ENCODE assay signal across 13 mouse cellular contexts in genomic region chr7:27801137-27801536, GRCm38 (mm10). TPM values are rescaled to one million over a fixed set of nuclear protein-coding genes. Genes with fewer than 3 reads are reported as not detected.
DNase-seq lines count a peak whose midpoint lies in the region; ATAC-seq and TF ChIP-seq lines count a peak whose summit lies in the region.
"Had no signal": no experiment of that assay in that cellular context is flagged by ENCODE, and none has a peak within 500 bp of the region (broad histone marks: within the 10 kb centered on the region; RNA-seq: fewer than 3 reads in every experiment).

No protein-coding gene starts in this region.

- TF ChIP-seq CTCF in layer of hippocampus, adult 2 months (conservative IDR thresholded peaks at IDR 0.05): peak; percentile 70

- peaks cover 52% of the 10 kb centered on the region for H3K4me1 ChIP-seq in forebrain, embryonic 10.5 days
- peaks cover 22% of the 10 kb centered on the region for H3K4me1 ChIP-seq in forebrain, embryonic 15.5 days
- H3K4me1 ChIP-seq: intestine, embryonic 15.5 days had no signal

- no peak overlapping the region for H3K4me2 ChIP-seq in forebrain, embryonic 15.5 days (replicated peaks)
- H3K4me2 ChIP-seq: embryonic facial prominence, embryonic 12.5 days; intestine, embryonic 15.5 days; neural tube, embryonic 12.5 days had no signal

- H3K4me3 ChIP-seq in forebrain, embryonic 10.5 days: no peak overlapping the region
- no peak overlapping the region for H3K4me3 ChIP-seq in forebrain, embryonic 15.5 days
- no peak overlapping the region for H3K4me3 ChIP-seq in layer of hippocampus, adult 2 months
- H3K4me3 ChIP-seq: embryonic facial prominence, embryonic 12.5 days; intestine, embryonic 15.5 days; neural tube, embryonic 12.5 days had no signal

- H3K9ac ChIP-seq in forebrain, embryonic 15.5 days (replicated peaks): no peak overlapping the region
- H3K9ac ChIP-seq: embryonic facial prominence, embryonic 12.5 days; intestine, embryonic 15.5 days; neural tube, embryonic 12.5 days had no signal

- WGBS in forebrain, embryonic 10.5 days: 60% methylated on average over 2 of the region's 2 CpGs
- WGBS in forebrain, embryonic 15.5 days: 52% methylated on average over 2 of the region's 2 CpGs

- peak overlapping the region; percentile 84 for H3K27ac ChIP-seq in forebrain, embryonic 10.5 days
- H3K27ac ChIP-seq in forebrain, embryonic 15.5 days (replicated peaks): no peak overlapping the region
- no peak overlapping the region for H3K27ac ChIP-seq in layer of hippocampus, adult 2 months
- H3K27ac ChIP-seq: embryonic facial prominence, embryonic 12.5 days; intestine, embryonic 15.5 days; neural tube, embryonic 12.5 days had no signal

- DNase-seq in forebrain, embryonic 10.5 days (ENCODE audit: extremely low spot score, low spot score): no peak
- no peak for DNase-seq in layer of hippocampus, adult 2 months (ENCODE audit: low spot score in 2 of 2)
- DNase-seq in layer of hippocampus, postnatal 36 days: no peak
- peak; percentile 48 for DNase-seq in ES-CJ7 (ENCODE audit: low read depth, low spot score)
- DNase-seq in embryo, embryonic 9.5 days (ENCODE audit: extremely low spot score): peak; percentile 15
- DNase-seq in right cerebral cortex, adult 2 months (ENCODE audit: low spot score in 2 of 2): no peak
- DNase-seq in cerebellum, postnatal 25 days: no peak
- DNase-seq: gastrocnemius, postnatal 10 days; thymus, adult 18-20 months had no signal

- H3K9me3 ChIP-seq in forebrain, embryonic 10.5 days: peaks cover 6% of the 10 kb centered on the region
- no peaks in the 10 kb centered on the region for H3K9me3 ChIP-seq in forebrain, embryonic 15.5 days
- H3K9me3 ChIP-seq: intestine, embryonic 15.5 days; neural tube, embryonic 12.5 days had no signal

- peaks cover 7% of the 10 kb centered on the region; the same call in 1 of the 2 replicates for H3K36me3 ChIP-seq in forebrain, embryonic 10.5 days (replicated peaks)
- no peaks in the 10 kb centered on the region for H3K36me3 ChIP-seq in forebrain, embryonic 15.5 days
- H3K36me3 ChIP-seq: embryonic facial prominence, embryonic 12.5 days; intestine, embryonic 15.5 days; neural tube, embryonic 12.5 days had no signal

- no peak for ATAC-seq in forebrain, embryonic 15.5 days (replicated peaks)
- ATAC-seq: intestine, embryonic 15.5 days had no signal

- no peaks in the 10 kb centered on the region for H3K27me3 ChIP-seq in forebrain, embryonic 10.5 days (ENCODE audit: poor library complexity, severe bottlenecking)
- H3K27me3 ChIP-seq in forebrain, embryonic 15.5 days: no peaks in the 10 kb centered on the region
- H3K27me3 ChIP-seq: embryonic facial prominence, embryonic 12.5 days; intestine, embryonic 15.5 days; neural tube, embryonic 12.5 days had no signal

RNA-seq across cellular contexts. Expression of gene Zfp626, which starts 5.9 kb away (rescaled TPM):
- 1.9 and 2.2 TPM in 2 replicates for polyA plus RNA-seq in forebrain, embryonic 10.5 days (2016; fragmentation: Nextera tagmentation; extraction: Ambion mirVana)
- polyA plus RNA-seq in forebrain, embryonic 15.5 days (2015; fragmentation: Nextera tagmentation; extraction: Ambion mirVana): 2.8 and 3.0 TPM in 2 replicates
- 1 to 10 TPM; 7.6 to 8.7 TPM for total RNA-seq in layer of hippocampus, adult 2 months (2021)
- total RNA-seq in layer of hippocampus, postnatal 36 days (2021): 1 to 10 TPM; 8.8 to 10.0 TPM

RNA-seq across cellular contexts. Expression of gene Zfp59, which starts 37.3 kb away (rescaled TPM):
- polyA plus RNA-seq in forebrain, embryonic 10.5 days (2016; fragmentation: Nextera tagmentation; extraction: Ambion mirVana): 9.7 and 11.6 TPM in 2 replicates
- 12.0 and 12.7 TPM in 2 replicates for polyA plus RNA-seq in forebrain, embryonic 15.5 days (2015; fragmentation: Nextera tagmentation; extraction: Ambion mirVana)
- 1 to 10 TPM; 4.0 to 4.4 TPM for total RNA-seq in layer of hippocampus, adult 2 months (2021)
- total RNA-seq in layer of hippocampus, postnatal 36 days (2021): 1 to 10 TPM; 4.1 to 4.4 TPM

RNA-seq across cellular contexts. Expression of gene Zfp607a, which starts 56.2 kb away (rescaled TPM):
- polyA plus RNA-seq in forebrain, embryonic 10.5 days (2016; fragmentation: Nextera tagmentation; extraction: Ambion mirVana): 4.7 and 5.0 TPM in 2 replicates
- 1.3 and 1.5 TPM in 2 replicates for polyA plus RNA-seq in forebrain, embryonic 15.5 days (2015; fragmentation: Nextera tagmentation; extraction: Ambion mirVana)
- 1 to 10 TPM; 2.6 to 2.9 TPM for total RNA-seq in layer of hippocampus, adult 2 months (2021)
- 1 to 10 TPM; 1.9 to 2.5 TPM for total RNA-seq in layer of hippocampus, postnatal 36 days (2021)

Comparison
In these comparisons a context has a peak if more than half of its experiments do, and no peak if none do; other contexts are left out.
1. DNase-seq: peak in ES-CJ7 (single experiment) and embryo, embryonic 9.5 days (single experiment); none in forebrain, embryonic 10.5 days (single experiment), layer of hippocampus, adult 2 months (0 of 2), layer of hippocampus, postnatal 36 days (0 of 2), right cerebral cortex, adult 2 months (0 of 2) and cerebellum, postnatal 25 days (0 of 2).